Mouse (Mus musculus): ENCODE data around the gene Swap70.

The Swap70 gene

DNA sequence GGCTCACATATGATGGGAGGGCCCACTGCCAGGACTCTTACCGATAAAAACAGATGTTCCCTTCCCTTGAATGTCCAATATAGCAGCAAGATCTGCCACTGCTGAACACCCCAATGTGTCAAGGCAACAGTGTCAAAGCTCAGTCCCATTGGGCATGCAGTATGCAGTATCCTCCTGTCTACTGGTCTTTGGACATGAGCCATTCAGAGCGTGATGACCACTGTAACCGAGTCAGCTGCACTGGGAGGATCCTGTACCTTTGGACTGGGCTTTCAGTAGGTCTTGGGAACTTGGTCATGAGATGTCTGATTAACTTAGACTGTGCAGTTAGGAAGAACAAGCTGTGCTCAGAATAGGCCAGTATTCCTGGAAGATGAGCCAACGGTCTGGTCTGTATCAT lies 84.0 kb downstream of the Swap70 start:
- no peak for DNase-seq (ENCODE audit: low spot score)

DNA sequence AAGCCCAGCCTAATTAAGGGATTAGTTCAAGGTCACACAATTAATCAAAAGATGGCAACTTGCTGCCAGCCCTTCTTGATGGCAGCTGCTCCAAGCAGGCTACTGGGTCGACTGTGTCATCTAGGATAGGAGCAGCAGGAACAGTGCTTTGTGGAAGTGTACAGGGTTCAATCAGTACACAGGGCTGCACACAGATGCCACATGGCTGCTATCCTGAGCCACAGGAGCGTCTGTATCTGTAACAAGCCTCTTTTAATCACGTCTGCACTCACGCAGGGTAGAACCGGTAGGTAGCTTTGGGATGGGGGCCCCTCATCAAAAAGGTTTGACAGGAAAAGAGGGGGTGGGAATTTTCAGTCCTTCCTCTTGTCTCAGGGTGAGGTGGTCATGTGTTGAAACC lies 84.8 kb downstream of the Swap70 start:
- DNase-seq (ENCODE audit: low spot score): no peak

DNA sequence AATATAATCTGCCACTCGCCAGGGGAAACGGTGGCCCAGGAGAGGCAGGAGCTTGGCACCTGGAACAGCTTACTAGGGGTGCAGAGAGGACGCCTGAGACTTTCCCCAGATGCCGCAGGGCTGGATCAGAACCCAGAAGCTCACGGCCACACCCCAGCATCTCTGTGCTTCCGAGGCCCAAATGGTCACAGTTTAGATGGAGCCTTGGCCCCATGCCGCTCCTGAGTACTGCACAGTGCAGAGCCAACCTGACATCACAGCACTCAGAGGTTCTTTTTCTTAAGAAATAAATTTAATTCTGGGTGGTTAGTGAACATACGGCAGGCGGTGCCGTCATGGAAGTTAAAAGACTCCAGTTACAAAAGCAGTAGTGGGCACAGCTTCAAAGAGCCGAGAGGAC lies 86.2 kb downstream of the Swap70 start:
- DNase-seq (ENCODE audit: low spot score): no peak

DNA sequence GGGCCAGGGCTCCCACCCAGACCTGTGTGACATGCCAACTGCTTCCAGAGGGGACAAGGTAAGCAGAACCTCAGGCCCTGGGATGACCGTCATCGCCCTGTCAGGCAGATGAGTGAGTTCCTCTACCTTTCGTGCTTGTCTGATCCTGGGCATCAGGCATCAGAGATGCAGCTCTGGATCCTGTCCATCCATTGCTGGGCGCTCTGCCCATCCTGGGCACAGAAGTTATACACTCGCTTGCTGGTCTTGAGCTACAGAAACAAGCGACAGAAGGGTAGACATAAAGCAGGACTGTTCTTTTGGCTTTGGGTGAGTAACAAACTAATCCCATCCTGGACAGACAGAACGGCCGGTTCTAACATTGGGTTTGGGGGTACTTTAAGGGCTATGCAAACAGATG lies 87.7 kb downstream of the Swap70 start:
- DNase-seq (ENCODE audit: low spot score): no peak

DNA sequence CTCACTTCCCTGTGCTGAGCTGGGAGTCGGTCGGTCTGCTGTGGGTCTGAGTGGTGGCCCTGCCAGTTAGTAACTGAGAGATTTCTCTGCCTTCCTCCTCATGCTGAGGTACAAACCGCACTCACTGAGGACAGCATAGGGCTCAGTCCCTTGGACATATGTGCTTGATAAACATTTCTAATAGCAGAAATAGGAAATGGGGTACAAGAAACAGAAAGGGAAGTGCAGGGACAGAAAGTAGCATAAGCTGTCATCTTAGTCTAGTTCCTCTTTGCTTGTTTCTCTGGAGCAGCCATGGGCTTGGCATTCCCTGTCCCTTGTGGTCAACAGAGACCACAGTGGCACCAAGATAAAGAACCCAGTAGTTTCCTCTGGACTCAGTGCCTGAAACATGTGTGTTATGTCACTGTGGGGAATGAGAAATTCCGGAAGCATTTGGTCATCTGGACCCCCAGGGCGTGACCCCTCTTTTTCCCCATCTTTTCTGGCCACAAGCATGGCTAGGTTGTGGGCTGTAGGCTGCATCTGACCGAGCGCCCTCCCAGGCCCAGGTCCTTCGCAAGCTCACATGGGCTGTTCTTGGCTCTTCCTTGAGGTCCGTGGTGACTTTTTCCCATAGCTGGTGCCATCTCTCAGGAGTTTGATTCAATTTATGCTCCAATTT lies 92.0 kb downstream of the Swap70 start:
- DNase-seq (ENCODE audit: low spot score): no peak

DNA sequence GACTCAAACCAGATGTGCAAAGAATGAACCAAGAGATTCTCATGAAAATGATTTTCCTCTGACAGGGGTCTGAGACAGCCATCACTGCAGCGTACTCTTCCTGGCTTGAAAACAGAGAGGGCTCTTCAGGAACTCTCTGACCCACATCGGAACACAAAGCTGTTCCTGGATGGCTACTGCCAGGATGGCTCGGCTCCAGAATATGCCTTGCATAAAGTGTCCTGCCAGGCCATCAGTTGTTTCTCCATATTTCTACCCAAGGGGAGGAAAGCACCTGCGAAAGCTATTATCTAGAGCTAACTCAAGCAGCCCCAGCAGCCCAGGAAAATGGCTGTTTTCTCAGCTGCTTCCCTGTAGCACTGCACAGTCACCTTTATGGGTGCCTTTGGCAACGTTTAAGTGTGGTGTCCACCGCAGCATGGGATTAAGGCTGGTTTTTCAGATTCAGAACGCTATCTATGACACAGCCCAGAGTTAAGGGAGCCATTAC lies 92.9 kb downstream of the Swap70 start:
- DNase-seq (ENCODE audit: low spot score): no peak

DNA sequence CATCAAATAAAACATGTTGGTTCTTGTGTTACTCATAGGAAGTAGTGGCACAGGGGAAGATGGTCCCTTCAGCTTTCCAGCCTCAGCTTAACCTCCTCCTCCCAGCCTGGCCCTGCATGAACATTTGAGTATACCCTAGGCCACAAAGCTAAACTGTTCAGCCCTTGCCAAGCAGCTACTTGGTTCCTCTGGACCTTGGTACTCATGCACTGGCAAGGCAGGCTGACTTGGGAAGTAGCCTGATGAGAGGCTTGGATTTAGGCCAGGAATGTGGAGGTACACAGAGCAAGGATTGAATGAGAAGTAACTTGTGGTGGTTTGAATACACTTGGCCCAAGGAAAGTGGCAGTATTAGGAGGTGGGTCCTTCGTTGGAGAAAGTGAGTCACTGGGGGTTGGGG lies 93.8 kb downstream of the Swap70 start:
- DNase-seq (ENCODE audit: low spot score): no peak

DNA sequence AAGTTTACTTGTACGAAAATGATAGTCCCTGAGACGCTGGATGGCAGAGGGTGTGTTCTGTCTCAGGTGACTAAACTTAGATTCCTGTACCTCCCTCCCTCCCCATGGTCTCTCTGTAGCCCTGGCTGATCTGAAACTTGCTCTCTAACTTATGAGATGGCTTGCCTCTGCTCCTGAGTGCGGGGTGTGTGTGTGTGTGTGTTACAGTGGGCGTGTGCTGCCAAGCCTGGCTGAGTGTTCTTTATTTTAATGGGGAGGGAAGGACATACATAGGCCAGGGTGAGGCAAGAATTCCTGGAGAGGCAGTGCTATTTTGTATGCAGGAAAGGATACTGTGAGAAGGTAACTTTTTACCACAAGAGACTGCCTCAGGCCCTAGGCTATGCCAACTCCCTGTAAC lies 95.9 kb downstream of the Swap70 start:
- no peak for DNase-seq (ENCODE audit: low spot score)

DNA sequence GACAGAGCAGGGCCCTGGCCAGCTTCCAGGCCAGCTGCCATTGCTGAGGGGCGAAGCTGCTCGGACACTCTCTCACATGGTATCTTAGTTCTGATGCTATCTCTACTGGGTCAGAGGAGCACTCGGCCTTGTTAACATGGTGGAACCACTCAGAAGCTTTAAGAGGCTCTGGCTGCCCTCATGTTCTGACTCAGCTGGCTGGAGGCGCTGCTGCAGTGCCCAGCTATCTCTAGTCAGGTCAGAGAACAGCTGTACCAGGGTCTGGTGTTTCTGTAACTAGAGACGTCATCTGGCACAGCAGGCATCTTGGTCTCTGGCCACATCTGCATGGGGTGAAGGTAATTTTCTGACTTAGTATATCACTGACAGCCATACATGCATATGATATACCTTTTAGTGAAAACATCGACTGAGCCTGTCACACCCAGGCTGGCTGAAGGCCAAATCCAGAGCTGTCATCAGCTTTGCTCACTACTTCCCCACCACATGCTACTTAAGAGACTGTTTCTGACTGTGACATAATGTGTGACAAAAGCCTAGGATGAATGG lies 97.5 kb downstream of the Swap70 start:
- DNase-seq (ENCODE audit: low spot score): no peak

DNA sequence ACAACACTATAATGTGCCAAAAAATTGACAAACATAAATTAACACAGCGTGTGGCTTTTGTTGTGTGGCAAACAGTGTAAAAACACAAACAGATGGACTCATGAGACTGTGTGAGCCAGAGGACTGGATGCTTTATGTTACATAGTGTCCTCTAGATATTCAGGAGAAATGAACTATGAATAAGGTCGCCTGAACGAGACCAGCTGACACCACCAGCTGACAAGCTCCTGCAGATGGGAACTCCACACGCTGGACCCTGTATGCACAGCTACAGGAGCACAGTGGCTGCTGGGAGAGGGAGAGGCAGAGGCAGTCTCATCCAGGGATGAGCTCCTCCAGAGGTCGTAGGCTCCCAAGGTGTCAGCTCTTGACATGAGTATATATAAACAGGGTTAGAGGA lies 99.6 kb downstream of the Swap70 start:
- DNase-seq (ENCODE audit: low spot score): no peak

DNA sequence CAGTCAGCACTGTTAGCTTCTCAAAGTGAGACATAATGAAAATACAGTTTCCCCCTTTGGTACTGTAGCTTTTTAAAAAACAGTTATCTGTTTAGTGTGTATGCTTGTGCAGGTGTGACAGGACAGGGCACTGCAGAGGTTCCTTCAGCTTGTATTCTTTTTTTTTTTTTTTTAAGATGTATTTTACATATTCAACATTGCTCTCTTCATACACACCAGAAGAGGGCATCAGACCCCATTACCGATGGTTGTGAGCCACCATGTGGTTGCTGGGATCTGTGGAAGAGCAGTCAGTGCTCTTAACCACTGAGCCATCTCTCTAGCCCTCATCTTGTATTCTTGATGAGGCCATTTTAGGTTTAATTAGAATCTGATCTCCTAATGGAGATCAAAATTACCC lies 103.3 kb downstream of the Swap70 start:
- no peak for DNase-seq (ENCODE audit: low spot score)

DNA sequence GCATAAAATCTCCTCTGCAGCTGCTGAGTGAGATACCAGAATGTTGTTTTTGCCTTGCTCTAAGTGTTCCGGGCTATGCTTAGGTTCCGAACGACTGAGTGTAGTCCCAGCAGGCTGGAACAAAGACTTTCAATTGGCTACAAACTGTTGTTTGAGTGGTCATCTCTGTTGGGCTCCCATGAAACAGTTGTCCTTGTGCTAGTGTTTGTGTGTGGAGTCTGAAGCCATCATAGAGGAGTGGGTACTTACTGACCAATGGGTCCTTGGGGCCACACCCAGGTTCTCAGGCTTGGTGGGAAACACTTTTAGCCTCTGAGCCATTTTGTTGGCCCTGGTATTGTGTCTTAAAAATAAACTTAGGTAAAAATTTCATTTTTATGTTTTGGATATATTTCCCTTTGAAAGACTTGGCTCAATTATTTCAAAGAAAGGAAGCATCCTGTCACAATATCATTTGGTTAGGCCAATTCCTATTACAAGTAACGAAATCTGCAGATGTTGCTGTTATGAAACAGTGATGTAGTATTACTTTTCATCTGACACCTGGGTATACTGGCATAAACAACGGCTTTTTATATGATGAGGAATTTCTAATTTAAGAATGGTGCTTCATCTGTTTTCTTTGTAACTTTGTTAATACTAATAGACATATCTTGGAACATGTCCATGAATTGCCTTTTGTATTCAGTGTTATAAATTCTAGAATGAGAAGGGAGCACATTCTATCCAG lies 104.0 kb downstream of the Swap70 start:
- DNase-seq (ENCODE audit: low spot score): no peak
